Mouse (Mus musculus): Measurements from ENCODE around the gene Kcnma1. TPM values are rescaled to one million over a fixed set of nuclear protein-coding genes. Genes with fewer than 3 reads are reported as not detected.

Gene Kcnma1
- polyA plus RNA-seq, 1 experiment from 2014 or later, result 2.1 TPM

DNA sequence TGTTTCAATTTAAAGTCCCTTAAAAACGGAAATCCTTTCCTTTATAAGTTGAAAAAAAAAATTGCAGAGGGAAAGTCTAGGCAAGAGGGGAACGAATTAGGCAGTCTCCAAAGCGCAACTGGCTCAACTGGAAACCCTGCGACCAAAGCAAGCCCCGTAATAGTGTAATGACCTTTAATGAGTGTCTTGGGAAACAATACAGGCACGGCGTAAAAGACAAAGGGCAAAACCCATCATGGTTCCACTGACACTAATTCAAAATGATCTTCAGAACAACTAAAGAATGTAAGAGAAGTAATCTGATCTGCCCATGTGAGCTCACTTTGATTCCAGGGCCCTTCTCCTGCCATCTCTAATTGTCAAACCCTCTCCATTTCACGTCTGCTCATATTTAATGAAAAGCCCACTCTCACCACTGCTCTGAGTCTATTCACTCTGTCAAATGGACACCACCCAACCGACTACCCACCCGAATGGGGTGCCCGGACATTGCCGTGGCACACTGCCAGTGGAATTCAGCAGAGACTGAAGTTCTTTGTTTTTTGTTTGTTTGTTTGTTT, 591.7 kb downstream of the Kcnma1 start:
- H3K4me2 ChIP-seq (ENCODE audit: low read length), result no peak overlapping the region
- no peaks in the 10 kb centered on the region for H3K27me3 ChIP-seq (ENCODE audit: insufficient read depth, low read length)
- DNase-seq (ENCODE audit: low spot score) (no peak), ATAC-seq (replicated peaks; ENCODE audit: low FRiP score, low read depth) (no peak)
- no peaks in the 10 kb centered on the region for H3K9me3 ChIP-seq (replicated peaks; ENCODE audit: low read length)
- H3K4me3 ChIP-seq (replicated peaks; ENCODE audit: low read depth, low read length), result no peak overlapping the region
- no peak overlapping the region for H3K27ac ChIP-seq
- H3K9ac ChIP-seq (ENCODE audit: low read depth, low read length), result no peak overlapping the region
- no peaks in the 10 kb centered on the region for H3K4me1 ChIP-seq (replicated peaks; ENCODE audit: insufficient read depth, low read length)
- no peak for TF ChIP-seq CTCF (IDR thresholded peaks at IDR 0.05; ENCODE audit: low read depth)
- H3K36me3 ChIP-seq (ENCODE audit: insufficient read depth, low read length), result no peaks in the 10 kb centered on the region
- WGBS, result 64% methylated on average over 12 of the region's 12 CpGs

DNA sequence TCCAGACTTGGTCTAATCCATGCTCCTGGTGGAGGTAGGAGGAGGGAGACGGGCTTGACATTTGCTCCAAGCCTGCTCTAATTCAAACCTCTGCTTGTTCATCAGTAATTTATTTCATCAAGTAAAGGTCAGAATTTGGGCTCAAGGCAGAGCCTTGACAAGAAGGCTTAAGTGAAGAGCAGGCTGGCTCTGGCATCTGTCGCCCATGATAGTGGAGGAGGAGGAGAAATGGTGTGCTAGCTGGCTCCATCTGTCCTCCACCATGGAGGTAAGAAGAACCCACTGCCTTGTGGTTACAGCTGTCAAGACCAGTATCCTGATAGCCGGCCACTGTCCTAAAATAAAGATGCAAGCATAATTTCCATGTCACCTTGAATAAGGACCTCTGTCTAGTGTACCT, 595.3 kb downstream of the Kcnma1 start:
- Histone ChIP-seq H3K4me1 (replicated peaks; ENCODE audit: insufficient read depth, low read length) (no peaks in the 10 kb centered on the region), H3K27ac (no peak overlapping the region), H3K9ac (ENCODE audit: low read depth, low read length) (no peak overlapping the region), H3K4me2 (ENCODE audit: low read length) (no peak overlapping the region), H3K4me3 (replicated peaks; ENCODE audit: low read depth, low read length) (no peak overlapping the region), H3K9me3 (replicated peaks; ENCODE audit: low read length) (no peaks in the 10 kb centered on the region), H3K27me3 (ENCODE audit: insufficient read depth, low read length) (no peaks in the 10 kb centered on the region), H3K36me3 (ENCODE audit: insufficient read depth, low read length) (no peaks in the 10 kb centered on the region)
- WGBS, result 89% methylated on average over 3 of the region's 3 CpGs
- no peak for TF ChIP-seq CTCF (IDR thresholded peaks at IDR 0.05; ENCODE audit: low read depth)
- ATAC-seq (replicated peaks; ENCODE audit: low FRiP score, low read depth) (no peak), DNase-seq (ENCODE audit: low spot score) (no peak)

DNA sequence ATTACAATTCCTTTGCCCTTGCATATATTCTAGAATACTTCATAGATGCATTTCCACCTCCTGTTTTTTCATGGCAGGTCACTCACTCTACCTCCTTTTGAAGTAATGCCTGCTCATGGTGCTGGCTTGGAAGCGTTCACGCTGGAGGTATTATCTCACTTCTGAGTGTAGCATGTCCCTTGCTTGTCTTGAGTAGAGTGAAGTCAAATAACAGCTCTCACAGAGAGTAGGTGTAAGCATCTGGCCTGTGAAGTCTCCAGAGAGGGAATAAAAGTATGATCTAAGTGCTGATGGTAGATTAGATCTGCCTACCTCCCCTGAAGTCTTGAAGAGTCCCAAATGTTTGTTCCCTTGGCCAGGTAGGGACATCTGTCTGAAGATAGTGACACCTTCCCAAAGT, 607.2 kb downstream of the Kcnma1 start:
- Histone ChIP-seq H3K4me3 (replicated peaks; ENCODE audit: low read depth, low read length) (no peak overlapping the region), H3K4me1 (replicated peaks; ENCODE audit: insufficient read depth, low read length) (no peaks in the 10 kb centered on the region), H3K27me3 (ENCODE audit: insufficient read depth, low read length) (no peaks in the 10 kb centered on the region), H3K9ac (ENCODE audit: low read depth, low read length) (no peak overlapping the region), H3K27ac (no peak overlapping the region), H3K4me2 (ENCODE audit: low read length) (no peak overlapping the region), H3K9me3 (replicated peaks; ENCODE audit: low read length) (no peaks in the 10 kb centered on the region), H3K36me3 (ENCODE audit: insufficient read depth, low read length) (no peaks in the 10 kb centered on the region)
- DNase-seq (ENCODE audit: low spot score), result no peak
- TF ChIP-seq CTCF (IDR thresholded peaks at IDR 0.05; ENCODE audit: low read depth), result no peak
- whole genome bisulfite sequencing, result 88% methylated on average over 2 of the region's 2 CpGs
- ATAC-seq (replicated peaks; ENCODE audit: low FRiP score, low read depth), result no peak

DNA sequence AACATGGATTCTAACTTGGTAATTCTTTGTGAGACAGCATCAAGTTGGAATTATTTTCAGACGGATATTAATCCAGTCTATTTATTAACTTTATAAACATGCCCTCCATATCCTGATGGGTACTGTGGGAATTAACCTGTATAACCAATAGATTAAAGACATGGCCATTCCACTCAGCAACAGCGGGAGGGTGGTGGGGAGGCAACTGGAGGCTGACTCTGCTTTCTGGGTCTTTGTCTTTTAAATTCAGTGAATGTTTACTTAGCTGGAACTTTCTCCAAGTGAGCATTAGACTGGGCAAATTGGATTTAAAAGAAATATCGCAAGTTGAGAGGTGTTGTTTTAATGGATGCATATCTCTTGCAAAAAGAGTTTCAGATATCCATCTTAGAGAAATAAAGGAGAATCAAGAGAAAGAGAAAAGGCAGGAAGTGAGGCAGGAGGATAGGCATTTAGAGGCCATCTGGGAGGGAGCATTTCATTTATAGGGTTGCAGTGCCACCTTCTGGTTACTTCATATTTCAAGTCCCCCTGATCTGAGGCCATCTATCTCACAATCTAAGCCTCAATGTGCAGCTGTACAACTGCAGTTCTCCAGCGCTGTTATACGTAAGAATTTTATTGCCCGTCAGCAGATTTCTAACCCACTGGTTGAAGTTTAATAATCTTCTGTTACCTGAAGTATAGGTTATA, 613.4 kb downstream of the Kcnma1 start:
- H3K9ac ChIP-seq (ENCODE audit: low read depth, low read length), result no peak overlapping the region
- H3K27me3 ChIP-seq (ENCODE audit: insufficient read depth, low read length), result no peaks in the 10 kb centered on the region
- H3K9me3 ChIP-seq (replicated peaks; ENCODE audit: low read length), result no peaks in the 10 kb centered on the region
- H3K4me2 ChIP-seq (ENCODE audit: low read length), result no peak overlapping the region
- TF ChIP-seq CTCF (IDR thresholded peaks at IDR 0.05; ENCODE audit: low read depth), result peak; percentile 82
- H3K27ac ChIP-seq, result no peak overlapping the region
- peak; percentile 96 for DNase-seq (ENCODE audit: low spot score)
- no peak overlapping the region for H3K4me3 ChIP-seq (replicated peaks; ENCODE audit: low read depth, low read length)
- ATAC-seq (replicated peaks; ENCODE audit: low FRiP score, low read depth), result 0 out of 2 replicates have a peak, but pooled peaks have one; percentile 72
- 11% methylated on average over 6 of the region's 6 CpGs for WGBS
- H3K4me1 ChIP-seq (replicated peaks; ENCODE audit: insufficient read depth, low read length), result 0 out of 2 replicates have a peak, but pooled peaks cover 3% of the 10 kb centered on the region
- H3K36me3 ChIP-seq (ENCODE audit: insufficient read depth, low read length), result no peaks in the 10 kb centered on the region

DNA sequence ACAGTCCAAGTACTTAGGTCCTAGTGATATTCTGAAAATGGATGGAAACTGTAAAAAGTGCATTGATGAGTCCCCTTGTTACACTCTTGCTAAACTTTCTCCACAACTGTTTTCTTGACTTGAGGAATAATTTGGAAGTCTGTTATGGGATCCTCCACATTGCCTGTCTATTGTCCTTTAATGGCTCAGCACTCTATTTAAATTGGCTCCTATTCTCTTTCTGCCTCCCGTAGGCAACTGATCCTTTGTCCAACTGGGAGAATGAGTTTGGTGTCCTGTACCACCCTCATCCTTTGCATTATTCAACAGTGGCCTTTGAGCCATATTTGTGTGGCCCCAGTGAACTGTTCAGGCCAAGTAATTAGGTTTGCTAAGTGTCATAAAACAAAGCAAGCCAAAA, 616.6 kb downstream of the Kcnma1 start:
- ATAC-seq (replicated peaks; ENCODE audit: low FRiP score, low read depth), result no peak
- Histone ChIP-seq H3K4me1 (replicated peaks; ENCODE audit: insufficient read depth, low read length) (0 out of 2 replicates have a peak, but pooled peaks cover 3% of the 10 kb centered on the region), H3K27ac (no peak overlapping the region), H3K27me3 (ENCODE audit: insufficient read depth, low read length) (no peaks in the 10 kb centered on the region), H3K9me3 (replicated peaks; ENCODE audit: low read length) (no peaks in the 10 kb centered on the region), H3K4me3 (replicated peaks; ENCODE audit: low read depth, low read length) (no peak overlapping the region), H3K36me3 (ENCODE audit: insufficient read depth, low read length) (no peaks in the 10 kb centered on the region), H3K9ac (ENCODE audit: low read depth, low read length) (no peak overlapping the region), H3K4me2 (ENCODE audit: low read length) (no peak overlapping the region)
- no peak for TF ChIP-seq CTCF (IDR thresholded peaks at IDR 0.05; ENCODE audit: low read depth)
- no peak for DNase-seq (ENCODE audit: low spot score)
- 77% methylated on average over 1 of the region's 1 CpGs for WGBS

DNA sequence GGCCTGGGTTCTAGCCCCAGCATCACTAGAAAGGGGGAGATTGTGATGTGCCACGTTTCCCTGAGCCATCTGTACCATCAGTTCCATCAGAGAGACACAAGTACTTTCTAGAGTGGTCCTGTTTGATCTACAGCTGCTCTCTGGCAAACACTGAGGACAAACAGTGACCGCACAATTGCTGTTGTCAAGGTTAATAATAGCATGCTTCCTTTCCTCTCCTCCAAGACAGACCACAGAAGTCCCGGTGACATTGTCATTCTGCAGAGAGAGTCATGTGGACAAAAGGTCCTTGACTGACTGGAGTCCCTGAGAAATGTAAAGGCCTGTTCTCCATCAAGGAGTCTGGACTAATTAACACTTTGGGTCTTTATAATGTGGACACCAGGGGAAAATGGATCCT, 622.7 kb downstream of the Kcnma1 start:
- H3K4me1 ChIP-seq (replicated peaks; ENCODE audit: insufficient read depth, low read length), result peaks cover 7% of the 10 kb centered on the region; the same call in 1 of the 2 replicates
- H3K4me2 ChIP-seq (ENCODE audit: low read length), result no peak overlapping the region
- no peaks in the 10 kb centered on the region for H3K36me3 ChIP-seq (ENCODE audit: insufficient read depth, low read length)
- DNase-seq (ENCODE audit: low spot score), result no peak
- no peaks in the 10 kb centered on the region for H3K9me3 ChIP-seq (replicated peaks; ENCODE audit: low read length)
- H3K27me3 ChIP-seq (ENCODE audit: insufficient read depth, low read length), result no peaks in the 10 kb centered on the region
- no peak overlapping the region for H3K9ac ChIP-seq (ENCODE audit: low read depth, low read length)
- 65% methylated on average over 3 of the region's 3 CpGs for WGBS
- no peak for TF ChIP-seq CTCF (IDR thresholded peaks at IDR 0.05; ENCODE audit: low read depth)
- no peak for ATAC-seq (replicated peaks; ENCODE audit: low FRiP score, low read depth)
- no peak overlapping the region for H3K27ac ChIP-seq
- no peak overlapping the region for H3K4me3 ChIP-seq (replicated peaks; ENCODE audit: low read depth, low read length)
